Mouse (Mus musculus) hematopoietic stem cell, adult 5-6 weeks (primary cell): ENCODE results near the gene 4933428G20Rik. TPM values are rescaled to one million over a fixed set of nuclear protein-coding genes. Genes with fewer than 3 reads are reported as not detected.

ENCODE experiments used
- ATAC-seq, 2 experiments: fragments of 125-278 bp in 1 of 2; replicated peaks in 1 of 2; 2 replicates each; pipeline ENCODE4 v1.8.0; 2016 to 2017; ENCODE audit warnings: inconsistent platforms in 2 of 2, mild to moderate bottlenecking in 2 of 2, moderate number of reproducible peaks in 2 of 2, low read depth in 1 of 2, moderate TSS enrichment in 1 of 2; ENCODE audit not compliant: low FRiP score in 2 of 2, poor library complexity in 2 of 2, severe bottlenecking in 2 of 2, insufficient read depth in 1 of 2, low TSS enrichment in 1 of 2
- total RNA-seq: library from RNA; stranded (forward); fragments of 172-1452, 232-1000 nt; gene quantifications from 2 replicates; pipeline ENCODE4 v1.2.3, GENCODE M21; 2017

4933428G20Rik gene
- total RNA-seq, 1 experiment from 2014 or later = not detected

DNA sequence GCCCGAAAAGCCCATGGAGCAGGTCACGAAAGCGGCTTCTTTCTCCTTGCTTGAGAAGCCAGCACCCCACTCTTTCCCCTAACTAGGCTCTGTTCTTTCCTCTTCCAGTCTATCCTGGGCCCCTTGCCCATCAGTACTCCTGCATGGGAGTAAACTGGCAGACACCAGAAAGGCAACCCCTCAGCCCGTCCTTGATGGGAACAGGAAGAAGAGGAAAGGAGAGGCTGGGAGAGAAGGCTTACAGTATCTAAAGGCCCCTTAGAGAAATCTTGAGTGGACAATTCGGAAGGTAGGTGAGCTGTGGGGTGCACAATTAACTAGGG lies 35.1 kb upstream of the 4933428G20Rik start:
- no peak for ATAC-seq

DNA sequence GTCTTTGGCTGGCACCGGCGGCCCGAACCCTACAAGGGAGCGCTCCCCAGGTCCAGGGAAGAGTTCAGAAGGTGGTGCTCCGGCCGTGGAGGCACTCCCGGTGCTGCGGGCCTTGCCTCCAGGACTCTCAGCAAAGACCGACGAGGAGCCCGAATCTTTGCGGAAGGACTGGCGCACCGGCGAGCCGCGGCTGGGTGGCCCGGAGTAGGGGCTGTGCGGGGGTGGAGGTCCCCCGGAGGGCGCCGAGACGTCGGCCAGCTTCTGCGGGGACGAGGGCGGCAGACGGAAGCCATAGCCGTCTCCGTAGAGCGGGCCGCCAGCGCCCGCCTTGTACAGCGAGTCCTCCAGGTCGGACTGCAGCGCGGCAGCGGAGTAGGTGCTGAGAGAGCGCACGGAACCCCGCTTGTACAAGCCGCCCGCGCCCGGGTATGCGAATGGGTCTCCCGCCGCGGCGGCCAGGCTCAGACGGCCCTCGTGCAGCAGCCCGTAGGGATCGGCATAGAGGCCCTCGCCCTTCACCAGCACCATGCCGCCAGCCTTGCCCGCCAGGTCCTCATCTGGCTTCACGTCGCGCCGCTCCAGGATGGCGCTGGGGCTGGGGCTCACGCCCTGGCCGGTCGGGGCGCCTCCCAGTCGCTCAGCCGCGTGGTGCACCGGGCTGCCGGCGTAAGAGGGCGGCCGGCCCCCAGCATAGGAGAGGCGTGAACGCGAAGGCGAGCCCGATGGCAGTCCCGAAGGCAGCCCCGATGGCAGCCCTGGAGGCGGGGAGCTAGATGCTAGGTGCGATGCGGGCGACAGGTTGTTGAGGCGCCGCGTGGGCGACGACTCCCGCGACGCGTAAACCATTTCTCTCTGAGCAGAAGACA lies 34.5 kb upstream of the 4933428G20Rik start:
- ATAC-seq = no peak

DNA sequence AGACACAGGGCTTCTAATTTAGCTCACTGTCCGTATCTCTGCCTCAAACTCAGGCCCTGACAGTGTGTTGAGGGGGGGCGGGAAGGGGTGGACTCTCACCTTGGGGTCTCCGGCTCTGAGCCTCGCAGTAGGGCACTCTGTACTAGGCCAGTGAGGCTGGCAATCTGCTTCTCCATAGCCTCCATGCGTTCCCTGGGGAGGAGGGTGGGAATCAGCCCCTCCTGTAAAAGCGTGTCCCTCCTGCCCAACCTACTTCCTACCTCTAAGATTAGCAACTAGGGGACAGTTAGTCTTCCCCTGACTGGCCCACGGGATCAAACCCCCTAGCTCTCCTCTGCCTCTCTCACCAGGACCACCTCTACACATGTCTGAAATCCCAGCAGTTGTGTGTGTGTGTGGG lies 33.5 kb upstream of the 4933428G20Rik start:
- no peak for ATAC-seq

DNA sequence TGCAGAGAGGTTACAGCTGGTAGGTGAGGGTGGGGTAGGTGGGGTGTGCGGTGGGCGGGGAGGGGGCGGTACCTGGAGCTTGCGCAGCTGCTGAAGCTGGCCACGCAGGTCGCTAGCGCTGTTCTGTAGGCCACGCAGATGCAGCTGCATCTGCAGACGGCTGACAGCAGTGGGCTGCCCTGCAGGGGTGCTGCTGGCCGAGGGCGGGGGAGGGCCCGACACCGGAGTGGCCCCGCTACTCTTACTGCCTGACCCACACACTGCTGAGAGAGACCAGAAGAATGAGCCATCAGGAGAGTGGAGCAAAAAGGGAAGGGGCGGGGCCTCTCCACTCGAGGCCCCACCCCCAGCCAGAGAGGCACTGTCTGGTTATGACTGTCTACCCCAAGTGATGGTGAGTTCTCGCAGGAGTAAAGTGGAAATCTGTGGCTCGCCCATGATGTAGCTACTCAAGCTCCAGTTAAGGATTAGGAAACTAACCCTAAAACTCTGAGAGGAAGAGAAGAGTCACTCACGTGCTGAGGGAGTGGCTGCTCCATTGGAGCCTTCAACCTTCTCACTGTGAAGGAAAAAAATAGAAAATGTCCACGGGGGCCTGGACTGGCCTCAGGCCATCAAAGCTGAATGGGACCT lies 32.9 kb upstream of the 4933428G20Rik start:
- peak; percentile 56 to 61 for ATAC-seq

DNA sequence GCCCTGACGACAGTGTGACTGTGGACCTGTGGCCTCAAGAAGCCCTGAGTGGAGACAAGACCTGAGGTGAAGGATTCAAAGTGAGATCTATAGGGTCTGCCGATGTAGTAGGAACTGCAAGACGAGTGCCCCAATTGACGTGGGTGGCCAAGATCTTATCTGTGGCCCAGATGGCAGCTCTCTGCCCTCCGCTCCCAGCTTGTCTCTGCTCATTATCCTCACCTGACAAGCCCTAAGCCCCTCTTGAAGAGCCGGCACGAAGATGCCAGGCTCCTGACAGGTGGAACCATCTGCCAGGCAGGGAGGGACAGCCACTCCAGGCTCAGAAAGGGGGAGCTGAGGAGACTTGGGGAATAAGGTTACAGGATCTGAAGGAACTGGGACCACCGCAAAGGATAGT lies 32.2 kb upstream of the 4933428G20Rik start:
- no peak for ATAC-seq

DNA sequence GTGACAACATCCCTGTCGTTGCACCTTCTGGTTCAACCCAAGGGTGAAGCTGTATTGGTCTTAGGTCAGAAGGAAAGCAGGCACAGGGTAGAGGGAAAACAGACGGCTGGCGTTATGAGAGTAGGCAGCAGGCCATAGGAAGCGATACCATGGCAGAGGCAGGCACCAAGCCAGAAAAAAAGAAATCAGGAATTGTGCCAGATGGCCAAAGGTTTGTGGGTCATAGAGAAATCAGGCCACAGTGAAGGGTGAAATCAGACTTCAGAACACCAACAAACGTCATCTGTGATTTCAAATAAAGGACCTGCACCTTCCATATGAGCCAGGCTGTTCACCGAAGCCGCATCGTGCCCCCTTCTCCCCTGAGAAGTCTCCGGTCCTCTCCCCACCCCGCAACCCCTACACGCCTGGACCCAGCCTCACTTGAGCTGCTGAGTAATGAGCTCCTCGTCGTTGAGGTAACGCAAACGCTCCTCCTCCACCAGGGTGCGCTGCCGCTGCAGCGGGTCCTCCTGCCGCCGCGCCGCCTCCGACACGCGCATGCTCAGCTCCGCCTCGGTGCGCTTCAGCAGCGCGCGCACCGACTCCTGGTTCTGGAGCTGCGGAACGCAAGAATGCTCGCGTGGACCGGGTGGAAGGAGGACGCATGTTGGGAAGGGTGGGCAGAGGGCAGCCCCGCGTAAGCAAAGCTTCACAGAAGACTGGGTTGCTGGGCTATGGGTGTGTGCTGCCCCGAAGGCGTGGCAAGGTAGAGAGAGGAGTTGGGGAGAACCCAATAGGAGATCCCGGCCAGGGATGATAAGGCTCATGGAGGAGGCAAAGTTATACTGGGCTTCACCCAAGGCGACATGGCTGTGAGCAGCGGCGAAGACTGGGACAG lies 31.5 kb upstream of the 4933428G20Rik start:
- peak; percentile 62 to 75 for ATAC-seq

DNA sequence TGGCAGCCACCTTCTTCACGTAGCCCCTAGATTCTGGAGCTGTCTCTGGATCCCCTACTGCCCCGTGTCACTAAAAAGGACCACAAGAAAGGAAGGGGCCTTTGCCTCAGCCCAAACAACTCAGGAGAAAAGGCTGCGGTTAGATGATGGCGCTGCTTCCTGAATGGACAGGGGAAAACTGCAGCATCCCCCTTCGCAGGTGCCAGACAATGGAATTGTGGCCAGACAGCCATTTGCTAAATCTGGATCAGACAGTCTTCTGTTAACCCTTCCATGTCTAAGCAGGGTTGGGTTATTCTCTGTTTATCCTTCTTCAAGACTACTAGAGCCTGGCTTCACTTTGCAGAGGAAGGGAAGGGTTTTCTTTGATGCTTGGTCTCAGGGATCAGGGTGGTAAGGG lies 30.8 kb upstream of the 4933428G20Rik start:
- ATAC-seq = no peak

DNA sequence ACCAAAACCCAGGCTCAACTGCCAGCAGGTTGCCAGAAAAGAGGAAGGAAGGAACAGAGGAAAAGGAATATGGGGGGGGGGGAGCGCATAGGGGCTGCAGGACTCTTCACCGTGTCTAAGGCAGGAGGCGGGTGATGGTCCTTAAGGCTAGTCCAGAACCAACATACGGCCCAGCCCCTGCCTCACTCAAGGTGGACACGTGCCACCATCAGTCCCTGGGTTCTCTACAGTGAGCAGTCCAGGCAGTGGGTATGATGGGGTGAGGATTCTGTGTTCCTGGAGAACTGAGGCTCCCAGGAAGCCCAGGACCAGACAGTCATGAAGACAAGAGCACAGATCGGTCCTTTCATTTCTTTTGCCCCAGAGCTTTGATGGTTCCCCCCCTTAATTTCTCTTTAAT lies 29.9 kb upstream of the 4933428G20Rik start:
- no peak for ATAC-seq

DNA sequence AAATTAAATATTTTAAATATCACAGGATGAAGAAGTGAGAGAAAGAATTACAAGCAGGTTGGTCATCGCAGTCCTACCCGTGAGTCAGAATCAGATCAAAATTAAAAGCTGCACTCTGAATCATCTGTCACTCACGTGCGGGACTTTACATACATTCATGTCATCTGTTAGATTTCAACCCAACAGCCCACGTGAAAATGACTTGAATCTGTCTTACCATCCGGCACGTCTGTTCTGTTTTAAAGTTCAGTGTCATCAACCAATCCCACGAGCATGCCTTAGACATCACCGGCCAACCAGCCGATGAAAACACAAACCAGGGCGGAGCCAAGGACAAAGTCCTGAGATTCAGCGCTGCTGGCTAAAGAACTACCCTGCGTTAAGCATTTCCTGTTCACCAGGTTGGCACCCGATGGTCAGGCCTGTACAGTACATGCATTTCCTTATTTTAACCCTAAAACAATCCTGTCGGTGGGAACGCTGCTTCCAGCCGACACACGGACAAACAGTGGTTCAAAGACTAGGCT lies 28.2 kb upstream of the 4933428G20Rik start:
- no peak for ATAC-seq

DNA sequence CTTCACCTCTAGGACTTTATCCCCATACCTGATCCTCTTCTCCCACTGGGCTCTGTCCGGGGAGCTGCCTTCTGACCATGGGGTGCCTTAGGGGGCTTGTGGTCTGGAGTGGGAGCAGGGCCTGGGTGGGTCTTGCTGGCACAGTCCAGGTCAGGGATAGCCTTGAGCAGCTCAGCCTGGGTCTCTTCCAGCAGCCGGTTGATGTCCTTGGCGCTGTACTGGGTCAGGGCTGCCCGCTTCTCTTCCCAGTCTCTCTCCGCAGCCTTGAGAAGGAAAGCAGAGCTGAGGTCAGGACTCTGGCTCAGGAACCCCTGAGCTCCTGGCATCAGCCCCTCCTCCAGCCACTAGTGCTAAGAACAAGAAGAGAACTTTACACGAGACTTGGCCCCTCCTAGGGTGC lies 25.2 kb upstream of the 4933428G20Rik start:
- ATAC-seq = no peak

DNA sequence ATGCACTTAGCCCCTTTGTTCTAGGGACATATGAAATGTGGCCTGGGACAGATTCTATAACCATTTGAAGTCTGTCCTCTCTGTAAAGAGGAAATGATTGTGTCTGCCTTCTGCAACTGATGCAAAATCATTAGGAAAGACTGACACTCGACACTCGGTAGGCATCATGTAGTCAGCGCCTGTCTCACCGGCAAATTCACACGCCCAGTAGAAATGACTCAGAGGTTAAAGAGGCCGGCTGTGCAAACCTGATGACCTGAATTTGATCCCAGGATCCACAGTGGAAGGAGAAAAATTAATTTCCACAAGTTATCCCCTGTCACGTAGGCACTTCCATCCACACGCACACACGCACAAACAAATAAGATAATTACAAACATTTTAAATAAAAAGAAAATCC lies 24.2 kb upstream of the 4933428G20Rik start:
- ATAC-seq = no peak

DNA sequence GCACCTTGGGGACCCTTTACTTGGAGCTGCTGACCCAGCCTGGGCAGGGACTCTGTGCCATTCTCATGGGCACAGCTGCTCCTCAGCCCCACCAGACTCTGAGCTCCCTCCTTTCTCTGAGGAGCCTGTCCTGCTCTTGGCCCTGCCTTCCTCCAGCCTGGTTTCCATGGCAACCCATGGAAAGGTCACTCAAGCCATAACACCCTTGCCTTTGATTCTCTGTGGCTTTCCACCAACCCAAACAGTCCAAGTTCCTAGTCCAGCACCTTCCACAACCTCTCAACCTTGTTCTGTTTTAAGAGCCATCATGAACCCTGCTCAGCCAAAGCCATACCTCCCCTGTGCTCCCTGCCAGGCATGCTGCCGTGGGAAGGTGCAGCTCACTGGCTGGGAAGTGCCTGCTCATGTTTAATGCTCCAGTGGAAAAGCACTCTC lies 23.7 kb upstream of the 4933428G20Rik start:
- ATAC-seq = no peak

DNA sequence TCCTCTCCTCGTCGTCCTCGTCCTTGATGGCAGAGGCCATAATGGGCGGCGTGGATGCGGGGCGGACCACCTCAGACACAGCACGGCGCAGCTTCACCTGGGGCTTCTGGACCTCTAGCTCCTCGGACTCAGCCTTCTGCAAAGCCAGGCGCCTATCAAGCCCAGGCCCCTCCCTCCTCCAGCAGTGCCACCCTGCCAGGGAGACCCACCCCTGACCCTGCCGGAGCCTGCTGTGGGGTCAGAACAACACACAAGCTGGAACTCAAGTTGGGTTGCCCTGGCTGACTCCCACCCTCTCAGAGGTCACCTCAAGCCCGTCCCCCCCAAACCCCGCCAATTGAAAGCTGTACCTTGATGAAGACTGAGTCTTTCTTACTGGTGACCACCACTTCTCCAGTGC lies 23.0 kb upstream of the 4933428G20Rik start:
- no peak for ATAC-seq

DNA sequence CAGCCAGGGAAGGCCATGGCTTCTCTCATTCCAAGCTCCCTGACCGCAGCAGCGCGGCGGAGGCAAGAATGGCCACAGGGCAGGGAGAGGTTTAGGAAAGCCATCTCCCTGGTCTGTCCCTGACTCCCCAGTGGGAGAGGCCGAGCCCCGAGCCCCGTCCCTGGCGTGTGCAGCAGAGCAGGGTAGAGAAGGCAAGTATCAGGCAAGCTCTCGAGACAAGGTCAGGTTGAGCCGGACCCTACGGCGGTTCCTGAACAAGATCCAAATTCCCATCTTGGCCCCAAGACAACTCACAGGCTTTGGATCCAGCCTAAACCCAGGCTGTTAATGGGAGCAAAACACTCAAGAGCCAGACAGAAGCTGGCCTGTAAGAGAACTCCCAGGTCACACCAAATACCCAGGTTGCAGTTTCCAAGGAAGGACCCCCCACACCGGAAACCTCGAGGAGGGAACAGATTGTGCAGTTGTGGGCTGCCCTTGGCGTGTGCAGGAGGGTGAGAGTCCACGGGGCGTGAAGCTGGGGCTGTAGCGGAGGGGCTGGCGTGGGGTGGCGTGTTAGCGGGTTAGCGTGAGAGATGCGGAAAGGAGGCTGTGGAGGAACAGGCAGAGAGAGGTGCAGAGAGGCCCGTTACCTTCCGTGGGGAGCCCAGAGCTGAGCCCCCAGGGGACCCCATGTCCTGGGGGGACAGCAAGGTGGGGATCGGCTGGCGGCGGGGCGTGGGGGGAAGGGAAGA lies 21.8 kb upstream of the 4933428G20Rik start:
- ATAC-seq = no peak

DNA sequence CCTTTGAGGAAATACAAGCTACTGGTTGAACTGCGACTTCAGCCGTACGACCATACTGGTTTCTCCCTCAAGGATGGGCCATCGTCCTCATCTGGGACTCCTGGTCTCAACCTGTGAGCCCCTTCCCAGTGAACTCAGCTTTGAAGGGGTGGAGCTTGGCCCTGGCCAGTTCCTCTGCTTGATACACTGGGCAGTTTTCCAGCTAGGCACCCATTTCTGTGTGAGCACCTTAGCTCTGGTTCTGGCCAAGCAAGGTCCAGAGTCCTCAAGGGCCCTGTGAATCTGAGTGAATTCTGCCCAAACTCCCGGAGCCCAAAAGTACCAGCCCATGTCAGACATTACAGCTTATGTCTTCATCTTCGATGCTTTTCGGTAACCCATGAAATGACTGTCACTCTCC lies 20.4 kb upstream of the 4933428G20Rik start:
- ATAC-seq = no peak

DNA sequence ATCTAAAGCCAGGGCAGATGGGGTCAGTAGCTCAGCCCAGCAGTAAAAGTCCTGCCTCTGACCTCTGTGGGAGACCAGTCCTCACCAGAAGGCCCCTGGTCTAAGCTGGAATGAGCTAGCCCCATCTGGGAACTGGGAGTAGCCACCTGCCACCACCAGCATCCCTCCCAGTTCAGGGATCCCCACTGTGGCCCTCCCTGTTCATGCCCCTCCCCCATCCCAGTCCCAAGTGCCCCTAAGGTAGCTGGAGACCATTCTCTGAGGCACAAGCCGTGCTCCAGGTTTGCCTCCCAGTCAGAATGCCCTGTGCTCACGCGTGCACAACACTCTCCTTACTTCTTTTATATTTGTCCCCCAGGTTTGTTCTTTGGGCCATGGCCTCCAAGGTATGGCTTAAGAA lies 12.9 kb upstream of the 4933428G20Rik start:
- no peak for ATAC-seq

DNA sequence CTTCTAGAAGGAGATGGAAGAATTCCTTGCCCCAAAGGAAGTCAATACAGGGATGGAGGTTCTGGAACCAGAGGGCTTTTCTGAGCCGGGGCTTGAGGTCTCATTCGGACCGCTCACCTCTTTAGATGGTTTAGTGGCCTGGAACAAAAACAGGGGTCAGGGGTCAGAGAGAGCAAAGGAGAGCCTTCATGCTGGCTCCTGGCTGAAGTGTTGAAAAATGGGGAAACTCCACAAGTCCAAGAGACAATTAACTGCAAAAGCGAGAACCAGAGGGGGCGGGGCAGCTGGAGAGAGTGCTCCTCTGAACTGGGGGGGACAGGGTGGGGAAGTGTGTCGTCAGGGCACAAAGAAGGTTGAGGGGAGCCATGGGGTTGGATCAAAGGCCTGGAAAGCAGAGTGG lies 12.4 kb upstream of the 4933428G20Rik start:
- no peak for ATAC-seq
